Mouse (Mus musculus): Measurements from ENCODE around the gene Ints5.
A peak's percentile ranks its signal among the peaks of the same experiment; 100 is the strongest.
"Not testable (repeated sequence)": the region's sequence is repeated elsewhere in the genome, so short reads cannot be mapped to it uniquely, and the experiment has no call there.

The Ints5 gene

GRCm38 (mm10) chr19:8892829-8893766 is at the start of gene Ints5:
Ints5 (plus strand) TSS chr19:8893005.
- peak; percentile 94 for DNase-seq (ENCODE audit: low spot score)

GRCm38 (mm10) chr19:8844371-8845129 is 48.3 kb upstream of the Ints5 start:
- DNase-seq (ENCODE audit: low spot score), result peak; percentile 87

- DNase-seq (ENCODE audit: low spot score), result no peak
These were observed 44.4 kb upstream of the Ints5 start for GRCm38 (mm10) chr19:8848356-8848755.

- peak; percentile 68 for DNase-seq (ENCODE audit: low spot score)
These were observed 42.4 kb upstream of the Ints5 start, which contains the start of gene Lrrn4cl for GRCm38 (mm10) chr19:8850402-8850901. Lrrn4cl (plus strand) TSS chr19:8850768.

- no peak for DNase-seq (ENCODE audit: low spot score)
These were observed 41.2 kb upstream of the Ints5 start for GRCm38 (mm10) chr19:8851639-8852038.

GRCm38 (mm10) chr19:8852236-8852928 is 40.4 kb upstream of the Ints5 start:
- DNase-seq (ENCODE audit: low spot score), result no peak

GRCm38 (mm10) chr19:8853117-8853516 is 39.7 kb upstream of the Ints5 start:
- DNase-seq (ENCODE audit: low spot score), result no peak

GRCm38 (mm10) chr19:8857689-8858088 is 35.1 kb upstream of the Ints5 start:
- peak; percentile 65 for DNase-seq (ENCODE audit: low spot score)

GRCm38 (mm10) chr19:8859018-8859417 is 33.8 kb upstream of the Ints5 start:
- DNase-seq (ENCODE audit: low spot score), result peak; percentile 41

- no peak for DNase-seq (ENCODE audit: low spot score)
These were observed 28.5 kb upstream of the Ints5 start for GRCm38 (mm10) chr19:8864265-8864664.

- not testable (repeated sequence) for DNase-seq (ENCODE audit: low spot score)
These were observed 22.4 kb upstream of the Ints5 start for GRCm38 (mm10) chr19:8870381-8870780.

- DNase-seq (ENCODE audit: low spot score), result no peak
These were observed 22.0 kb upstream of the Ints5 start for GRCm38 (mm10) chr19:8870838-8871237.

GRCm38 (mm10) chr19:8871267-8872186 is 21.3 kb upstream of the Ints5 start, which contains the start of gene Ubxn1:
Ubxn1 (plus strand) TSS chr19:8871496.
- DNase-seq (ENCODE audit: low spot score), result peak; percentile 98

- no peak for DNase-seq (ENCODE audit: low spot score)
These were observed 20.5 kb upstream of the Ints5 start for GRCm38 (mm10) chr19:8872266-8872840.

GRCm38 (mm10) chr19:8875031-8875430 is 17.8 kb upstream of the Ints5 start:
- DNase-seq (ENCODE audit: low spot score), result no peak

GRCm38 (mm10) chr19:8880311-8881033 is 12.3 kb upstream of the Ints5 start, which contains the start of gene Uqcc3:
Uqcc3 (minus strand) TSS chr19:8880923.
- DNase-seq (ENCODE audit: low spot score), result peak; percentile 91

GRCm38 (mm10) chr19:8881034-8881392 is 11.8 kb upstream of the Ints5 start:
- no peak for DNase-seq (ENCODE audit: low spot score)

GRCm38 (mm10) chr19:8883616-8884015 is 9.2 kb upstream of the Ints5 start, which contains the start of the genes Lbhd1 and Gm49403:
Lbhd1 (plus strand) TSS chr19:8883732.
Gm49403 (plus strand) TSS chr19:8883930.
- no peak for DNase-seq (ENCODE audit: low spot score)

- peak; percentile 14 for DNase-seq (ENCODE audit: low spot score)
These were observed 5.8 kb upstream of the Ints5 start for GRCm38 (mm10) chr19:8886916-8887584.
